Mouse (Mus musculus): ENCODE data around the gene Ncln. TPM values are rescaled to one million over a fixed set of nuclear protein-coding genes. Genes with fewer than 3 reads are reported as not detected.

Ncln gene
- total RNA-seq, 2 experiments from 2014 or later = 77.5 to 87.4 TPM

Small RNA genes lying within 50 kb of the gene (microRNA-seq; reads per million reads assigned to microRNA genes)
- 0 reads per million in 2 experiments for gene Gm25595

Other genes starting within 250 kb of the Ncln start
- 100 to 1,000 TPM; 204 to 214 TPM for gene Matk, start 243.5 kb downstream of the Ncln start, total RNA-seq (2021)
- 10 to 100 TPM; 36.9 to 40.4 TPM for gene Mrpl54, start 229.5 kb downstream of the Ncln start, total RNA-seq (2021)
- 10 to 100 TPM; 39.3 to 40.9 TPM for gene Apba3, start 229.4 kb downstream of the Ncln start, total RNA-seq (2021)
- gene Tjp3, start 204.8 kb downstream of the Ncln start, total RNA-seq (2021) = 1 to 10 TPM in 1 of 2 experiments, under 1 TPM in 1; 0.62 to 1.7 TPM
- gene Pip5k1c, start 203.4 kb downstream of the Ncln start, total RNA-seq (2021) = 100 to 1,000 TPM; 303 to 304 TPM
- 10 to 100 TPM; 31.1 to 31.2 TPM for gene Cactin, start 175.3 kb downstream of the Ncln start, total RNA-seq (2021)
- gene Tbxa2r, start 167.7 kb downstream of the Ncln start, total RNA-seq (2021) = 1 to 10 TPM in 1 of 2 experiments, under 1 TPM in 1; 0.74 to 1.0 TPM
- 1 to 10 TPM; 1.8 TPM for gene Gipc3, start 153.1 kb downstream of the Ncln start, total RNA-seq (2021)
- gene Hmg20b, start 145.9 kb downstream of the Ncln start, total RNA-seq (2021) = 10 to 100 TPM; 32.4 to 37.0 TPM
- 10 to 100 TPM; 42.2 to 44.4 TPM for gene Mfsd12, start 138.9 kb downstream of the Ncln start, total RNA-seq (2021)
- 1 to 10 TPM; 1.6 to 2.0 TPM for gene 4930404N11Rik, start 130.6 kb downstream of the Ncln start, total RNA-seq (2021)
- 10 to 100 TPM; 70.8 to 72.5 TPM for gene Fzr1, start 117.9 kb downstream of the Ncln start, total RNA-seq (2021)
- 10 to 100 TPM; 82.0 to 82.9 TPM for gene Dohh, start 112.0 kb downstream of the Ncln start, total RNA-seq (2021)
- gene Gm48551, start 111.9 kb downstream of the Ncln start, total RNA-seq (2021) = 1 to 10 TPM; 4.1 to 4.8 TPM
- 1 to 10 TPM; 4.2 to 6.9 TPM for gene Gm48552, start 107.4 kb downstream of the Ncln start, total RNA-seq (2021)
- gene Smim24, start 103.3 kb downstream of the Ncln start, total RNA-seq (2021) = 1 to 10 TPM; 1.8 to 2.4 TPM
- gene Nfic, start 40.8 kb downstream of the Ncln start, total RNA-seq (2021) = 10 to 100 TPM; 54.2 to 54.7 TPM
- 100 to 1,000 TPM; 268 TPM for gene Celf5, start 13.7 kb downstream of the Ncln start, total RNA-seq (2021)
- gene S1pr4, start 3.7 kb upstream of the Ncln start, total RNA-seq (2021) = under 1 TPM; 0.53 to 0.94 TPM
- gene Gna15, start 27.8 kb upstream of the Ncln start, total RNA-seq (2021) = 1 to 10 TPM; 3.9 to 4.4 TPM
- 100 to 1,000 TPM; 124 to 126 TPM for gene Gna11, start 48.8 kb upstream of the Ncln start, total RNA-seq (2021)
- gene Aes, start 63.1 kb upstream of the Ncln start, total RNA-seq (2021) = 100 to 1,000 TPM; 765 to 778 TPM
- 10 to 100 TPM; 31.6 to 31.8 TPM for gene Tle2, start 78.2 kb upstream of the Ncln start, total RNA-seq (2021)
- gene Tle6, start 104.7 kb upstream of the Ncln start, total RNA-seq (2021) = 1 to 10 TPM; 2.6 to 4.1 TPM
- gene BC025920, start 109.9 kb upstream of the Ncln start, total RNA-seq (2021) = 1 to 10 TPM; 3.6 to 3.8 TPM
- 10 to 100 TPM; 24.8 to 26.7 TPM for gene Sirt6, start 131.4 kb upstream of the Ncln start, total RNA-seq (2021)
- gene Ankrd24, start 132.1 kb upstream of the Ncln start, total RNA-seq (2021) = 10 to 100 TPM; 36.9 to 37.8 TPM
- 1 to 10 TPM; 3.5 to 3.8 TPM for gene Gm10778, start 152.7 kb upstream of the Ncln start, total RNA-seq (2021)
- gene Zfp433, start 208.4 kb upstream of the Ncln start, total RNA-seq (2021) = 10 to 100 TPM in 1 of 2 experiments, 1 to 10 TPM in 1; 8.9 to 10.9 TPM

All from layer of hippocampus, adult 18-20 months (tissue).